Mouse (Mus musculus) thymus, postnatal 0 days (tissue): Measurements from ENCODE around the gene Mmp19. TPM values are rescaled to one million over a fixed set of nuclear protein-coding genes. Genes with fewer than 3 reads are reported as not detected.

Experiments
- DNase-seq: peaks from one replicate; pipeline ENCODE4 v3.0.0-alpha.2; 2015; ENCODE audit warnings: low spot score
- polyA plus RNA-seq: library from polyadenylated mRNA; unstranded; fragments of >200 nt; fragmentation: Nextera tagmentation; extraction: Ambion mirVana; gene quantifications from 2 replicates; pipeline ENCODE4 v1.2.1, GENCODE M21; 2015

Gene Mmp19
- 0.48 and 0.67 TPM in 2 replicates for polyA plus RNA-seq

DNA sequence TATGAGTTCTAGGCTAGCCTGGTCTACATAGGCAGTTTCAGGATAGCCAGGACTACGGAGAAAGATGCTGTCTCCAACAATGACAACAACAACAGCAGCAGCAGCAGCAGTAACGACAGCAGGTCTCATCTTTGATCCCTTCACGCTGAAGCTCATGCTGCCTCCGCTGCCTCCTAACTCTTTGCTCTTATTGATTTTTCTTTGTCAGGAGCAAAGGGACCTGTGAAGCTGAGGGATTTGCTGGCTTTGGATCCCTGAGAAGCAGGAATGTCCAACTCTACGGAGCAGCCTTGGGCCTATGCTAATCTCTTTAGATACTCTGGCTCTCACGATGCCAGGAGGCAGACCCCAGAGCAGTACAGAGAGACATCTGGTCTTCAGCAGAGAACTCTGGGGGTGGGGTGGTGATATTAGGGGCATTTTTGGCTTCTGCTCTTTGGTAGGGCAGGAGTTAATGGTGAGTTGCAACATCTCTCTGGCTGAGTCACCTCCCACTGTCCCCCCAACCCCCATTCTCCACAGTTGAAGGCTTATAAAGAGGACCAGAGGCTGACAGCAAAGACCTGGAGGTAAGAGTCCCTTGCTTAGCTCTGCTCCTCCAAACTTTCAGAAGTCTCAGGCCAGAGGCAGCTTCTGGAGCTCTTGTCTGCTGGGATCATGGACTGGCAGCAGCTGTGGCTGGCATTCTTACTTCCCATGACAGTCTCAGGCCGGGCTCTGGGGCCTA is at the start of gene Mmp19:
Gene Mmp19, plus strand, starts transcription at position 513 of the 727 bp plus-strand sequence.
- DNase-seq = no peak

DNA sequence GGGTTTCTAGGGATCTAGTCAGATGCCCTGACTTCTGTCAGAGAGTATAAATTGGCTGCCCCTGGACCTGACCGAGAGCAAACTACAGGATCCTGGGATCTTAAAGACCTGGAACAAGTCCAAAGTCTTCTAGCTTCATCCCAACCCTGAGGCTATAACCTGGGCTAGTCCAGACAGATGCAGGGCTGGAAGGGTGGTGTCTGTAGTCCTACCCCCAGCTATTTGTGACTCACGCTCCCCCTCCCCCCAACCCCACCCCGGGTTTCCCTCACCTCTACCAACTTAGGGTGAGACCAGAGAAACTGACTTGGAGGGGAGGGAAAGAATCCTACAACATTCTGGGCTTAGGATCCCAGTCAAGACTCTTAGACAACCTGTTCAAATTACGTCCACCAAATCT is 48.1 kb upstream of the Mmp19 start:
- no peak for DNase-seq

DNA sequence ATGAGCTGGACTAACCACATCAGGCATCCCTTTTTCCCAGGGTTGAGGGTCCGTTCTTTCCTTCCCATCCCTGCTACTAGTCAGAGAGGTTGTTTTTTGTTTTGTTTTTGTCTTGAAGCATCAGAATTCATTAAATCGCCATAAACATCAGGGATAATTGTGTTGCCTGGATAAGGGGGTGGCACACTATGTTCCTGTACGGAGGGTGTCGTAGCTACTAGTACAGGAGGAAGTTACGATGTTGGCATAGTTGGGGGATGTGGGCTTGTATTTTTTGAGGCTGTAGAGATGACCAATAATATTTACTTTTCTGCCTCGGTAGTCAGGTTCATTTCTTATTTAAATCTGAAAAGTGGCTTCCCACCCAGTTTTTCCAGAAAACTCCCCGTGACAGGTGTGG is 47.5 kb upstream of the Mmp19 start:
- no peak for DNase-seq

DNA sequence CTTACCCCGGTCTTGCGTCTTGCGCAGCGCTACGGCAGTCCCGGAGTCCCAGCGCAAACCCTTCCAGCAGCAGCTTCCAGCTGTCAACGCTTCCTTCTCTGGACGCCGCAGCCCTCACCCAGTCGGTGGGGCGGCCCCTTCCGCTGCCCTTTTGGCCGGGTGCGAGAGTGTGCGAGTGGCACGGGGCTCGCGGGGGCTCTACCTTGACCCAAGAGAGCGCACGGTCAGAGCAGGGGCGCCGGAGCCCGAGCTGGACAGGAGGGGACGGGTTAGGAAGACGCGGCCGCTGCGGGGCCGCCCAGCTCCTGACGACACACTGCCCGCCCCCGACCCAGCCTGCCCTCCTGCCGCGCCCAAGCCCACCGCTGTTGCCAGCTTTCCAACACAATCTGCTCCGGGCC is 46.9 kb upstream of the Mmp19 start:
- peak; percentile 44 for DNase-seq

DNA sequence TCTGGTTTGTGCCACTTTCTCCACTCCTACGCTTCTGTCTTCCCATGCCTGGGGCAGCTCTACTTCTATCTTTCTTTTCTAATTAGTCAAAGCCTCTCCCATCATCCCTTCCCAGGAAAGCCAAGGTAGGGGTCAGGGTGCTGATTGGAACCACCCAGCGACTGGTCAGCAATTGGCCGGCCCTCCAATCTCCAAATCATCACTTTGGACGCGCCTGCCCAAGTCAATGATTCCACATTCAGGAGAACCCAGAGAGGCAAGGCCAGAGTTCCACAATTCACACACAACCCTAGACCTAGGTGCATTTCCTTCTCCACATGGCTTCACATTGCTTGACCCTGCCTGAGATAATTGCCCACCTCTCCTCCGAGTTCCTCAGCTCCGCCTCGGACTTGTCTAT is 46.5 kb upstream of the Mmp19 start:
- peak; percentile 12 for DNase-seq

DNA sequence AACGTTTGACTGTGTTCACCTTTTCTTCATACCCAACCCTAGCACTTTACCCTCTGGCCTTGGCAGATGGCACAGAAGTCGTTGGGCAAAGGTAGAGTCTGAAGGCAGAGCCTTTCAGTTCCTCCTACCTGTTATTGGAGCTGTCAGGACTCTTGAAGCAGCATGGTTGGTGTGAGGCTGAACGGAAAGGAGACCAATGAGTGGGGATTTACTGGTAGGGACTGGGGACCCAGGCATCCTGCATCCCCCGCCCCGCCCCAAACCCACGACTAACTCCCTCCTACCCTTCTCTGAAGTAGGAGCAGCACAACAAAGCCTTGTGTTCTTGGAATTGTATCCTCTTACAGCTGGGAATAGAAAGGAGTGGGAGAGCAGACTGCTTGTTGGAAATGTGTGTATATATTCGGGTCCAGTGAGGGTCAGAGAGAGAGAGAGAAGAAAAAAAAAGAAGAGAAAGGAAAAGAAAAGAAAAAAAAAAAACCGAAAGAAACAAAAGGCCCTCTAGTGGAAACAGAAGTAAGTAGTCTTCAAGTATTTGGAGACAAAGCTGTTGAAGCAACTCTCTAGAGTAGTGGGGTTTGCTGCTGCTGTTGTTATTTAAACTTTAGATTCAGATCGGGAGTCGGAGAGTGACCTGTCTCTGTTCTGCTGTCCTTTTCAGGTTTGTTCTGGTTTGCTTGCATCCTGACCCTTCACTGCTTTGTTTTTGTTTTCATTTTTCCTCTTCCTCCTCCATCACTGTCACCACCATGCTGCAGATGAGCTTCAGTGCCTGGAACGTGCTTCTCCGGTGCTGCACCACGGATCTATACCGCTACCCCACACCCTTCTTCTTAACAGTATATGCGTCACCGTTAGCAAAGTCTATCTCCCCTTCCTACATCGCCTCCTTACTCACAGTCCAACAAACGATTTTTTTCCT is 45.8 kb upstream of the Mmp19 start, which contains the start of gene Dgka:
Gene Dgka, minus strand, starts transcription at position 176 of the 922 bp plus-strand sequence.
- peak; percentile 85 for DNase-seq

DNA sequence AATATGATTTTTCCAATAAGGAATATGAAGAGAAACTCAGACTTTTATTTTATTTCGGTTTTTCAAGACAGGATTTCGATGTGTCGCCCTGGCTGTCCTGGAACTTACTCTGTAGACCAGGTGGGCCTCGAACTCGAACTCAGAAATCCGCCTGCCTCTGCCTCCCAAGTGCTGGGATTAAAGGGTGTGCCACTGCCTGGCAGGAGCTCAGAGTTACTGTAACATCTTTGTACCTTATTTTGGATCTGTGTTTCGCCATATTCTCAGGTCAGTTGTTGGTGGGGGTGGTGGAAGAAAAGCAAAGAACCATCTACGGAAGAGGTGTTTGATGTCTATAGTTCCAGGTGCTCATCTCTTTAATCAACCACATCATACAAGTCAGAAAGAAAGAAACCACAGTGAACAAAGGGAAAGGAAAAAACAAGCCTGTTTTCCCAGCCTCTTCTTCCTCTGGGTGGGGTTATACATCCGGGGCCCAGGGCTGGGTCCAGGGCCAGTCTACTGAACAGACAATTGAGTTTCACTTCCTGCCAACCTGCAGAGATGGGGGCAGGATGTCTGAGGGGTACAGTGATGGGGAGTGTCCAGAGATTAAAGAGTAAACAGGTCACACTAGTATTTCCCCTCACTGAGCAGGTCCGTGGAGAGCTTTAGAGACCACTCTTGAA is 44.6 kb upstream of the Mmp19 start:
- DNase-seq = peak; percentile 94

DNA sequence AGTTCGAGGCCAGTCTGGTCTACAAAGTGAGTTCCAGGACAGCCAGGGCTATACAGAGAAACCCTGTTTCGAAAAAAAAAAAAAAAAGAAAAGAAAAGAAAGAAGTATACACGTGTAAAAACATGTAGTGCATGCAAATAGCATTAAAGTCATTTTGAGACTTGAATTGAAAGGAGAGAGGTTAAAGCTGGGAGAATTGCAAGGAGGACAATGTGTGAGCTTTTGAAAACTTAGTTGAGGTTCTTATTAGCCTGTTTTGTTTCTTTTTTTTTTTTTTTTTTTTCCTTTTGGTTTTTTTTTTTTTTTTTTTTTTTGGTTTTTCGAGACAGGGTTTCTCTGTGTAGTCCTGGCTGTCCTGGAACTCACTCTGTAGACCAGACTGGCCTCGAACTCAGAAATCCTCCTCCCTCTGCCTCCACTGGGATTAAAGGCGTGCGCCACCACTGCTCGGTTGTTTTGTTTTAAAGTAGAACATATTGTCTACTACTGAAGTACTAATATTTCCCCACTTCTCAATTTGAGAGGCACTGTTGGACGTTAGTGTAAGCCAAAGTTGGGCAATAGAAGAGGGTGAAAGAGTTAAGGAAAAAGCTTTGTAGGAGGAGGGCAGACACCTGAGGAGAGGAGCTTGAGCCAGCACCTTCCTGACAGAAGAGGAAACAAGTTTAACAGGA is 43.6 kb upstream of the Mmp19 start:
- peak; percentile 18 for DNase-seq

DNA sequence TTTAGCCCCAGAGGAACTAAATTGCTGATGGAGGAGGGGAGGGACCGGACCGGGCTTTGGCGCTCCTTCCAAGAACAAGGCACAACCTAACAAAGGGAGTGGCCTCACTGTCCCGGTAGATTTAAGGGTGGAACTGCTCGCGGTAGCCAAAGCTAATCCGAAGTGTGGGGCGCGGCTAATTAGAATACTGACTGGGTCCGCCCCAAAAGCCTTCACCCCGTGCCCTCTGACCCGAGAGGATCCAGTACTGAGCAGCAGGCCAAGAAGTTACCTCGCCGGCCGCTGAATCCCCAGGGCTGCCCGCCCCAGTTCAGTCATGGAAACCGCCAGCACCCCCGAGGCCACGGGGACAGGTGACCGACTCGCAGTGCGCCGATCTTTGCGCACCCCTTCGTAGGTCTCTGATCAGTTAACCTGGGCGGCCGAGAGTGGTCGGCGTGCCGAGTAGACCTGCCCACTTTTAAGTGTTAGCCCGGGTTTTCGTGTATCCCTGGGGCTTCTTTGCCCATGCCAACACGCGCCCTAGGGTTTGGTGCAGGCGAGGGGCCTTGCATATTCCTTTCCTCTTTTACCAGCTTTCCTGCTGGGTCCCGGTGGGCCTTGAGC is 43.0 kb upstream of the Mmp19 start, which contains the start of gene Pym1:
Gene Pym1, plus strand, starts transcription at position 244 of the 606 bp plus-strand sequence.
- peak; percentile 56 for DNase-seq

DNA sequence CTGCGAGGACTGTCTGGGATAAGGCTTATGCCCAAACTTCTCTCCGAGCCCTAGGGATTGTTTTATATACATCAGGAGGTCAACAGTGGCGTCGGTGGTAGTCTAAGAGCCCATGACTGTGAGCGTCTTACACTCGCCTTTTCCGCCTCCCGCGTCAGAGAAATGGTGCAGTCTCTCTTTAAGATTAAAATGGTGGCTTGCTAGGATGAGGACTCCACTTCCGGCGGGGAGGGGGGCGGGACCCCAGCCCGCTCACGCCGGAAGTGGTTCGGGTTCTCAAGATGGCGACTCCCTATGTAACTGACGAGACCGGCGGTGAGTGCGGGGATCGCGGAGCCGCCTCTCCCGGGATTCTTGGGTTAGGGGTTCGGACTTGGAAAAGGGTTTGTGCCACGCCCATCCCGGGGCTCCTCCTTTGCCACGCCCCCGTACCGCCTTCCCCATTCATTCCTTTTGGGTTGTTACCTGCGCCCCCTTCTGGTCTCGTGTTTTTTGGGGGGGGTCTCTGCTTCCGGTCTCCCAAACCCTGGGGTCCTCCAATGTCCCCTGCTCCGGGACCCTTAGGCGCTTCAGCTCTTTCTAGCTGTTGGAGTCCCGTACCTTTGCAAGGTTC is 42.4 kb upstream of the Mmp19 start:
- peak; percentile 95 for DNase-seq

DNA sequence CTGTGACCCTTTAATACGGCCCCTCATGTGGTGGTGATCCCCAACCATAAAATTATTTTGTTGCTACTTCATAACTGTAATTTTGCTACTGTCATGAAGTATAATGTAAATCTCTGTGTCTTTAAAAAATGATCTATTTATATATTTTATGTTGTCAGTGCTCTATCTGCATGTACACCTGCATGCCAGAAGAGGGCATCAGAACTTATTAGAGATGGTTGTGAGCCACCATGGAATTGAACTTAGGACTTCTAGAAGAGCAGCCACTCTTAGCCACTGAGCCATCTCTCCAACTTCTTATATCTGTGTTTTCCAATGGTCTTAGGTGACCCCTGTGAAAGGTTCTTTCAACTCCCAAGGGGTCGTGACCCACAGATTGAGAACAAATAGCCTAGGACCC is 17.8 kb upstream of the Mmp19 start:
- DNase-seq = peak; percentile 24

DNA sequence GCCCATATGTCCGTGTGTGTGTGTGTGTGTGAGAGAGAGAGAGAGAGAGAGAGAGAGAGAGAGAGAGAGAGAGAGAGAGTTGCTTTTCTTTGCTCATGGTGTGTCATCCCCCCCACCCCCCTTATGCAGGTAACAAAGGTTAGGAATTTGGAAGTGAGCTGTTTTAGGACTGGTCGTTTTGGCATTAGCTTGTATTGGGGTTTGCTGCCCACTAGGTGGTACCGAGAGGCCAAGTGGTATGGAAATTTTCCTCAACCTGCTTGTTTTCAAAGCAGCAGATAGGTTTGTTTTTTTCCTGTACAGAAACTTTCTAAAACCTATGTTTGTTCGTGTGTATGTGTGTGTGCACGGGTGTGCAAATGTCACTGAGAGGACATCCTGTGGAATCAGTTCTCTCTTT is 17.0 kb upstream of the Mmp19 start:
- DNase-seq = peak; percentile 8

DNA sequence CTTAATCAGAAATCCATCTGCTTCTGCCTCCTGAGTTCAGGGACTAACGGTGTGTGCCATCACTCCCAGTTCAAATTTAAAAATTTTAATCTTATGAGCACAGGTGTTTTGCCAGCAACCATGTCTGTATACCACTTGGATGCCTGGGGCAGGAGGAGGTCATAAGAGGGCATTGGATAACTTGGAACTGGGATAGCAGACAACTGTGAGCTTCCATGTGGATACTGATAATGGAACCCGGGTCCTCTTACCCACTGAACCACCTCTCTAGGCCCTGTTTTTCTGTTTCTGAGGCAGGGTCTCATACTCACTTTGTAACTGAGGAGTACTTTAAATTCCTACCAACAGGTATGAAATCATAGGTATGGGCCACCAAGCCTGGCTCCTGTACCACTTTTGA is 12.3 kb upstream of the Mmp19 start:
- DNase-seq = no peak

DNA sequence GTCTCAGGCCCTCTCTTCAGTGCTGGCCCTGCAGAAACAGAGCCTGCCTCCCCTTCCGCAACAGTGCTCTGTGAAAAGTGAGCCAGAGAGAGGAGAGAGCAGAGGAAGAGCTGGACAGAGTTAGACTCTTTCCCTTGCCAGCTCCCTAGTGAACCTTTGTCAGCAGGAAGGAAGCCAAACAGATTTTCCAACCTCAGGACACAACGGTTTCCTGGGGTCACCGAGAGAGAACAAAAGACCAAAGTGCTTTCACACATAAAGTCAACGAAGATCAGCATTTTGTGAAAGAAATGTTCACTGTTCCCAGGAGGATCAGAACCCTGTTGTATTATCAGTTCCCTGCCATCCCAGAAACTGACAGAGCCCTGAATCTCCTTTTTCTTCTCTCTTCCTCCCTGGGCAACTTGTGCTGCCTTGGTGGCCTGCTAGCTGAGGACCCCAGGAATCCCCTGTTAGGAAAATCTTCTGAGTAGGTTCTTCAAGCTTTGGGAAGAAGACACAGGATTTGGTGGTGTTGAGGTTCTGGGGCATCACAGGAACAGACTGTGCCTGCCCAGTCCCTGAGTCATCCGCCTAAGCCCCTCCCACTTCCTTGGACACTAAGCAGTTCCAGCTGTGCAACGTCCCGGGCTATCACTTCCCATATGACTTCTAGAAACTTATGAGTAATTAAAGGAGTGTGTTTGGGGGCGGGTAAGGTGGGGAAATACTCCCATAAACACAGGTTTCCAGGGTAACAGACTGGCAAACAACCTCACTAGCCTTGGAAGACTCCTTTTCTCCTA is 11.5 kb upstream of the Mmp19 start:
- no peak for DNase-seq

DNA sequence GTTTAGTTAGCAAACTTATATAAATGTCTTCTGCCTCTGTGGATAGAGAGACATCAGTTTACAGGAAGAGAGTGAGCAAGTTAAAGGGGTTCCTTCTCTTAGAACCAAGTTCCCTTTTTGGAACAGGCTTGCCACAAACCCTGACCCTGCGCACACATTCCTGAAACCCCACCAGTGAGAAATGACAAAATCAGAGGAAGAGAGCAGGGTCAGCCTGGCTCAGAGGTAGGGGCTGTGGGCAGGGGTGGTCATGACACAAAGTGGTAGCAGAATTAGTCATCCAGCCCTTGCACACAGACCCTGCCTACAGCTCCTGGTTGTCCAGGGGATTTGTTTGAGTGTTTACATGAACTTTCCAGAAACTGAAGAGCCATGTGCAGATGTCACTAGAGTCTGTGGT is 10.5 kb upstream of the Mmp19 start:
- DNase-seq = no peak

DNA sequence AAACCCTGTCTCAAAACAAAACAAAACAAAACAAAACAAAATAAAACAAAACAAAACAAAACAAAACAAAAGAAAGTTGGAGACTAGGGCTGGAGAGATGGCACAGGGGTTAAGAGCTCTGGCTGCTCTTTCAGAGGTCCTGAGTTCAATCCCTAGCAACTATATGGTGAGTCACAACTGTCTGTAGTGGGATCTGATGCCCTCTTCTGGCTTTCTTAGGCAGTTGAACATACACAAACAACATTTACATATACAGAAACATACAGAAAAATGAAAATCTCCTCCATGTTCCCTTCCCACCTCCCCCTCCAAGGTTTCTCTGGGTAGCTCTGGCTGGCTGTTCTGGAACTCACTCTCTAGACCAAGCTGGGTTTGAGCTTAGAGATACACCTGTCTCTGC is 1.3 kb downstream of the Mmp19 start:
- no peak for DNase-seq

DNA sequence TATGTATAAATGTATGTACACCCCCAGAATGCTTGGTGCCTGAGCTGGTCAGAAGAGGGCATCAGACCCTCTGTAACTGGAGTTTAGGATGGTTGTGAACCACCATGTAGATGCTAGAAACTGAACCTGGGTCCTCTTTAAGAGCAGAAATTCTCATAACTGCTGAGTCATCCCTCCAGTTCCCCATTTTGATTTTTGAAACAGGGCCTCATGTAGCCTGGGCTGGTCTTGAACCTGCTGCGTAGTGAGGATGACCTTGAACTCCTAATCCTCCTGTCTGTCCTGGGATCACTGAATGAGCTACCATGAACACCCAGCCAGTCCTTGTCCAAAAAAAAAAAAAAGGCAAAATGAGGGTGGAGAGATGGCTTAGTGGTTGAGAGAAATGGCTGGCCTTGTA is 2.5 kb downstream of the Mmp19 start:
- DNase-seq = no peak

DNA sequence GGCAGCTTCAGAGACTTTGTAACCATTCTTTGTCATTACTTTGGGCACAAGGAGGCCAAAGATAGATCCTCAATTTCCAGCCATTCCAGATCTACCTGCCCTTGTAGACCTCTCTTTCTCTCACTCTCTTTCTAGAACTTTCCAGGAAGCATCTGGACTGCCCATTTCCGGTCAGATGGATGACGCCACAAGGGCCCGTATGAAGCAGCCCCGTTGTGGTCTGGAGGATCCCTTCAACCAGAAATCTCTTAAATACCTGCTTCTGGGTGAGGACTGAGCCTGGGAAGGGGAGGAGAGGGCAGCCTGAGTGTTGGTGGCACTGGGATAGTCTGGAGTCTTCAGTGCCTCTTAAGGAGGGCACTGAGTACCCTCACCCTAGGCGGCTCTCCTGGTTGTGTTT is 3.7 kb downstream of the Mmp19 start:
- DNase-seq = no peak

DNA sequence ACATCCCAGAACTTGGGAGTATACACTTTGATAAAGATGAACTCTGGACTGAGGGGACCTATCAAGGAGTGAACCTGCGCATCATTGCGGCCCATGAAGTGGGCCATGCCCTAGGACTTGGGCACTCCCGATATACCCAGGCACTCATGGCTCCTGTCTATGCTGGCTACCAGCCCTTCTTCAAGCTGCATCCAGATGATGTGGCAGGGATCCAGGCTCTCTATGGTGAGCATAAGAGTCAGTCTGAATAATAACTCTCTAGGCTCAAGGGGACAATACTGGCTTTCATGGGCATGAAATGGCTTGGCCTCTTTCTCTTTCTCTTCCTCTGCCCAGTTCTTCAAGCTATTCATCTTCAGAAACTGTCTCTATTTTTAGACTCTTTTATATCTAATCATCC is 4.9 kb downstream of the Mmp19 start:
- no peak for DNase-seq

DNA sequence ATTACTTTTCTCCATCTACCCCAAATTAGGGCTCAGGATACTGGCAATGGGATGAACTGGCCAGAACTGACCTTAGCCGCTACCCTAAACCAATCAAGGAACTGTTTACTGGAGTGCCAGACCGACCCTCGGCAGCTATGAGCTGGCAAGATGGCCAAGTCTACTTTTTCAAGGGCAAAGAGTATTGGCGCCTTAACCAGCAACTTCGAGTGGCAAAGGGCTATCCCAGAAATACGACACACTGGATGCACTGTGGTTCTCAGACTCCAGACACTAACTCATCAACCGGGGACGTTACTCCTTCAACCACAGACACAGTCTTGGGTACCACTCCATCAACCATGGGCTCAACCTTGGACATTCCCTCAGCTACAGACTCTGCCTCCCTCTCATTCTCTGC is 8.0 kb downstream of the Mmp19 start:
- no peak for DNase-seq
